Mouse (Mus musculus) embryonic fibroblast, embryonic 13.5 days (primary cell): Measurements from ENCODE around the gene Lasp1.

Source experiments
- CTCF ChIP-seq: IDR thresholded peaks from 2 replicates; pipeline ENCODE4 v1.5.1; 2011; ENCODE audit warnings: mild to moderate bottlenecking, control low read depth, low read length, moderate library complexity, borderline replicate concordance; ENCODE audit not compliant: insufficient read depth
- POLR2A ChIP-seq: IDR thresholded peaks from 2 replicates; pipeline ENCODE4 v1.6.1; 2011; ENCODE audit warnings: low read depth, mild to moderate bottlenecking, control low read depth, low read length, moderate library complexity

- TF ChIP-seq CTCF (no peak), POLR2A (no peak)
These were observed 75.6 kb downstream of the Lasp1 start for GRCm38 (mm10) chr11:97874396-97874795.
